In the genomic region with DNA sequence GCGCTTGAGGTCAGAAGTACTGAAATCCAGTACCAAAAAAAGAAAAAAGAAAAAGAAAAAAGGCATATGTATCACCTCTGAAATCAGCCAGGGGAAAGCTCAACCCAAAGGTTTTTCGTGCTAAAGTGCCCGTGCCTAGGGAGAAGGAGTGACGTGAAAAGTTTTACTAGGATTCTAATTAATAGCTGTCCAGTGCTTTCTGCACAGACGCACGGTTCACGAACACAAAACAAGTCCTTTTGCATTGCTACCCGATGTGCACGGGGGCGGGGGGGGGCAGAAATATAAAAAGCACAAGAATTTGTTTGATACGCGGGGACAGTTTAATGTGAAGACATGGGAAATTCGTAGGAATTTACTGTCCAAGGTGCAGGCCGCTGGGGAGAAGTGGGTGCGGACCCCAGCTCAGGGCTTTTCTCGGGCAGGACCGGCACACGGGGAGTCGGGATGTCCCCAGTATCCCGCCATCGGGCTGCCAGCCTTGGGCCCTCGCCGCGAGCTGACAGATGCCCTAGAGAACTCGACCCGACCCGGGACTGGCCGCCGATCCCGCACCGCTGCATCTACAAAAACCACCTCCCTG, we compare ENCODE assay signal across 8 mouse cellular contexts. TPM values are rescaled to one million over a fixed set of nuclear protein-coding genes. Genes with fewer than 3 reads are reported as not detected.
A peak's percentile ranks its signal among the peaks of the same experiment; 100 is the strongest.
DNase-seq lines count a peak whose midpoint lies in the region; ATAC-seq lines count a peak whose summit lies in the region.

No protein-coding gene starts in this region.

- 1% methylated on average over 31 of the region's 31 CpGs for WGBS in hindbrain, embryonic 12.5 days
- WGBS in macrophage (ENCODE audit: missing documents), result under 1% methylated on average over 30 of the region's 31 CpGs

- no peaks in the 10 kb centered on the region for H3K79me2 ChIP-seq in macrophage (ENCODE audit: inconsistent target)

- peak overlapping the region; percentile 90 for H3K9ac ChIP-seq in hindbrain, embryonic 12.5 days

- no peaks in the 10 kb centered on the region for H3K27me3 ChIP-seq in hindbrain, embryonic 12.5 days

- peak; percentile 67 for ATAC-seq in hindbrain, embryonic 12.5 days (ENCODE audit: low FRiP score)

- H3K4me1 ChIP-seq in hindbrain, embryonic 12.5 days, result peaks cover 9% of the 10 kb centered on the region

- peak overlapping the region; percentile 79 for H3K4me2 ChIP-seq in hindbrain, embryonic 12.5 days (replicated peaks)

- H3K36me3 ChIP-seq in hindbrain, embryonic 12.5 days, result no peaks in the 10 kb centered on the region
- no peaks in the 10 kb centered on the region for H3K36me3 ChIP-seq in macrophage (ENCODE audit: inconsistent target)

- DNase-seq in kidney, adult 11 months, result peak; percentile 5
- DNase-seq in kidney, postnatal 10 days, result no peak
- DNase-seq in brain, adult 2 months (ENCODE audit: low read depth, low spot score), result peak; percentile 17
- no peak for DNase-seq in thymus, adult 18-20 months
- no peak for DNase-seq in thymus, postnatal 25 days
- no peak for DNase-seq in left cerebral cortex, adult 8-10 months (ENCODE audit: low spot score in 2 of 2)

- H3K27ac ChIP-seq in hindbrain, embryonic 12.5 days, result no peak overlapping the region
- H3K27ac ChIP-seq in macrophage, result no peak overlapping the region

- peaks cover 5% of the 10 kb centered on the region; the same call in 1 of the 2 replicates for H3K9me3 ChIP-seq in hindbrain, embryonic 12.5 days (replicated peaks)

- H3K4me3 ChIP-seq in hindbrain, embryonic 12.5 days, result peak overlapping the region; percentile 80
- peak overlapping the region; percentile 70 for H3K4me3 ChIP-seq in macrophage (ENCODE audit: inconsistent target)

RNA-seq across cellular contexts. Expression of gene Zfp11, which starts 0.4 kb away (rescaled TPM):
- polyA plus RNA-seq in hindbrain, embryonic 12.5 days (2016; fragmentation: Nextera tagmentation; extraction: Ambion mirVana), result 5.8 and 6.5 TPM in 2 replicates
- total RNA-seq in macrophage (2018; cell fraction: chromatin; rRNA removed), result 1 to 10 TPM in 21 of 26 experiments, under 1 TPM in 5; 0.37 to 6.3 (median 2.1) TPM
- 1 to 10 TPM in 17 of 26 experiments, under 1 TPM in 9; 0.33 to 2.3 (median 1.5) TPM for total RNA-seq in macrophage (2018; cell fraction: cytosol; rRNA removed)
- total RNA-seq in macrophage (2018; cell fraction: nucleus; rRNA removed), result 1 to 10 TPM in 19 of 26 experiments, under 1 TPM in 7; 0.36 to 7.7 (median 1.8) TPM
- 0.86 to 2.6 TPM (median 2.2 TPM) in 3 replicates for polyA plus RNA-seq in macrophage (2018)
- 1 to 10 TPM; 6.0 to 7.0 (median 6.2) TPM for total RNA-seq in left cerebral cortex, adult 8-10 months (2022)

RNA-seq across cellular contexts. Expression of gene Sept14, which starts 38.8 kb away (rescaled TPM):
- not detected in 2 replicates for polyA plus RNA-seq in hindbrain, embryonic 12.5 days (2016; fragmentation: Nextera tagmentation; extraction: Ambion mirVana)
- total RNA-seq in macrophage (2018; cell fraction: chromatin; rRNA removed), result not detected
- not detected for total RNA-seq in macrophage (2018; cell fraction: cytosol; rRNA removed)
- not detected for total RNA-seq in macrophage (2018; cell fraction: nucleus; rRNA removed)
- polyA plus RNA-seq in macrophage (2018), result not detected in 3 replicates
- not detected for total RNA-seq in left cerebral cortex, adult 8-10 months (2022)

RNA-seq across cellular contexts. Expression of gene Mrps17, which starts 45.8 kb away (rescaled TPM):
- polyA plus RNA-seq in hindbrain, embryonic 12.5 days (2016; fragmentation: Nextera tagmentation; extraction: Ambion mirVana), result 149 and 151 TPM in 2 replicates
- total RNA-seq in macrophage (2018; cell fraction: chromatin; rRNA removed), result 10 to 100 TPM; 12.8 to 41.7 (median 21.7) TPM
- total RNA-seq in macrophage (2018; cell fraction: cytosol; rRNA removed), result 10 to 100 TPM; 36.2 to 63.7 (median 47.4) TPM
- 10 to 100 TPM; 17.7 to 62.9 (median 34.8) TPM for total RNA-seq in macrophage (2018; cell fraction: nucleus; rRNA removed)
- polyA plus RNA-seq in macrophage (2018), result 39.4 to 79.4 TPM (median 50.8 TPM) in 3 replicates
- 10 to 100 TPM; 73.7 to 91.9 (median 81.3) TPM for total RNA-seq in left cerebral cortex, adult 8-10 months (2022)

RNA-seq across cellular contexts. Expression of gene Nipsnap2, which starts 55.3 kb away (rescaled TPM):
- 81.7 and 94.6 TPM in 2 replicates for polyA plus RNA-seq in hindbrain, embryonic 12.5 days (2016; fragmentation: Nextera tagmentation; extraction: Ambion mirVana)
- total RNA-seq in macrophage (2018; cell fraction: chromatin; rRNA removed), result 10 to 100 TPM; 13.3 to 54.7 (median 41.4) TPM
- total RNA-seq in macrophage (2018; cell fraction: cytosol; rRNA removed), result 10 to 100 TPM; 36.1 to 51.9 (median 44.5) TPM
- 10 to 100 TPM; 11.3 to 39.3 (median 26.8) TPM for total RNA-seq in macrophage (2018; cell fraction: nucleus; rRNA removed)
- 42.7 to 57.0 TPM (median 51.5 TPM) in 3 replicates for polyA plus RNA-seq in macrophage (2018)
- 10 to 100 TPM; 87.2 to 95.0 (median 91.5) TPM for total RNA-seq in left cerebral cortex, adult 8-10 months (2022)

Comparison
In these comparisons a context has a peak if more than half of its experiments do, and no peak if none do; other contexts are left out.
1. DNase-seq: peak in kidney, adult 11 months (single experiment) and brain, adult 2 months (single experiment); none in kidney, postnatal 10 days (single experiment), thymus, adult 18-20 months (0 of 2), thymus, postnatal 25 days (single experiment) and left cerebral cortex, adult 8-10 months (0 of 2).